Mouse (Mus musculus) skeletal muscle tissue, adult 2 months (tissue): ENCODE results near the gene Prmt1.
A peak's percentile ranks its signal among the peaks of the same experiment; 100 is the strongest.
"Not testable (repeated sequence)": the region's sequence is repeated elsewhere in the genome, so short reads cannot be mapped to it uniquely, and the experiment has no call there.

ENCODE experiments used
- DNase-seq: peaks from one replicate; pipeline ENCODE4 v3.0.0-alpha.2; 2012; ENCODE audit warnings: low read depth, low spot score

Gene Prmt1

DNA sequence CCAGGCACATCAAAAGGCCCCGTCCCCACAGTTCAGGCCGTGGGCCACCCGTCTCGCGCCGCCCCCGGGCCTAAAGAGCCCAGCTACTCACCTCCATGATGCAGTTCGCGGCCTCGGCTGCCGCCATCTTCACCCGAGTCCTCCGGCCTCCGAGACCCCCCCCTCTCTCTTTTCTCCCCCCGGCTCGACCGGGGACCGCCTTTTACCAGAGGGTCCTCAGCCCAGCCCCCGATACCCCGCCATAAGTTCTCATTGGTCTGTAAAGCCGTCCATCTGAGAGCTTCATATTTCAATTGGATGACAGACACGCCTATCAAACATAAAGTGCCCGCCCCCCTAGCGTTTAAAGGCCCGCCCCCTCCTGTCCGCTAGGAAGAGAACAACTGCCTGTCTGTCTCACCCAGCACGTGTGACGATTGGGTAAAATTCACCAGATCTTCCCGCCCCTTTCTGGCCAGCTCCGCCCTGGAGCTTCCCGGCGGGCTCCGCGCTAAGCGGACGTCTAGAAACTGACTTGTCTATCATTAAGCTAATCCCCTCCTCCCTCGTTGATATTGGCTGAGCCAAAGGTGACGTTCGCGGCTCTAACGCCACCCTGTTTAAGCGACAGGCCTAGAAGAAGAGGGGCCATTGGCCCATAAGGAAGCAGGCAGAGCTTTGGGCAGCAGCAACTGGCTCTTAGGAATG, at the start of gene Prmt1:
Prmt1 (minus strand) TSS at position 377 of the 687 bp plus-strand sequence.
- peak; percentile 100 for DNase-seq

DNA sequence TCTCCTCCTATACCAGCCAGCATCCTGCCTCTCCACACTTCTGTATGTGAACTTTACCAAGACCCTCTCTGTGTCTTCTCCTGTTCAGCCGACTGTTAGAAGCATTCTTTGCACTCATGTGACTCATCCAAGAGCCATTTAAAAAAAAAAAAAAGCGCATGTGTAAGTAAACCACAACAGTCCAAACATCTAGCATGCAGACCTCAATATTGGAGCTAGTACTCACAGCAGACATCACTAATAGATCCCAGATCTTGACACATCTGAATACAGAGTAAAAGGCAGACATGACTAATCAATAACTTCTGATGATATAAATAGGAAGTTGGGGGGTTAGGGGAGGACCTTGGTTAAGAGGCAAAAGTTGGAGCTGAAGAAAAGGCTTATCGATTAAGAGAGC, 49.3 kb upstream of the Prmt1 start:
- no peak for DNase-seq

GRCm38 (mm10) chr7:45033722-45034359, 47.5 kb upstream of the Prmt1 start:
- no peak for DNase-seq

GRCm38 (mm10) chr7:45030857-45031256, 44.5 kb upstream of the Prmt1 start:
- DNase-seq = no peak

DNA sequence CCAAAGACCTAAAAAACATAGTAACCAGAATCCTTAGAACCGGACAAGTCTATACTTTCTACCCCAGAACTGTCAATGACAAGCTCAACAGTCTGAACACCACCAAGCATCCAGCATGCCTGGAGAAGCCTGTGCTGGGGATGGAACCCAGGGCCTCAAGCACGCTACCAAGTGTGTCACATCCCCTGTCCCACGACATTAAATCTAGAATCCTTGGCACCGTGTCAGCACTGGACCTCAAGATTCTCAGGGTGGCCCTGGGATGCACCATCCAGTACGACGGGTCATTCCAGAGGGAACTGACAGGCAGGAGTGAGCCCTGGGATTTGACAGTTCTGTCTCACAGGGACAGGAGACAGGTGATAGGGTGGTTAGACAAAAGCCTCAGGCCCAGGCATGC, 43.6 kb upstream of the Prmt1 start:
- DNase-seq = no peak

- no peak for DNase-seq
Observed at GRCm38 (mm10) chr7:45028351-45028750, 42.0 kb upstream of the Prmt1 start.

DNA sequence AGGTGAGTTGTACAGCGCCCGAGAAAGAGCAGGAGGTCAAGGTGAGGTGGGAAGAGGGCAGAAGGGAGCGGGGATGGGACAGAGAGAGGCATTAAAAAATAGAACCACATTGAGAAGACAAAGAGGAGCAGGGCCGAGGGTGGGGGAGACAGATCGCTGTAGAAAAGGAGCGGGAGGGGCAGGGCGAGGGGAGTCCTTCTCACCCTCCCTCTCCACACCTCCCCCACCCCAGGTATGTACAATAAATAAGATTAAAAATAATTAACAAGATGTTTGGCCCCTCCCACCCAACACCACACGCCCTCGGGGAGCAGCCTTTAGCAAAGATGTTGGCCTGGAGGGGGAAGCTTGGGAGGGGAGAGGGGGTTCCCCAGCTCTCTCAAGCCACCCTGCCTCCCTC, 41.4 kb upstream of the Prmt1 start:
- no peak for DNase-seq

DNA sequence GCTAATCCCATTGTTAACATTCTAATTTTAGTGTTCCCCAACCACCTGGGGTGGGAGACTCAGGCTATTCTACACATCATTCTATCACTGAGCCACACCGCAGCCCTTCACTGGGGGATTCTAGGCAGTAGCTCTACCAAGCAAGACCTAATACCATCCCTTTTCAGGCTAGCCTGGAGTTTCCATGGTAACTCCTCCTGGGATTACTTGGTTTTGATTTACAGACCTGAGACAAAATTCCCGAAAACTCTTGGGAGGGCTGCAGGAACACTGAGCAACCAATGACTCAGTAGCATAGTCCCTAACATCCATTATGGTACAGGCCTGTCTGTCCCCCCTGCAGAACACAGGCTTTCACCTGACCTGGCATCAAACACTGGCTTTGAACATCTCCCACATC, 39.9 kb upstream of the Prmt1 start:
- no peak for DNase-seq

DNA sequence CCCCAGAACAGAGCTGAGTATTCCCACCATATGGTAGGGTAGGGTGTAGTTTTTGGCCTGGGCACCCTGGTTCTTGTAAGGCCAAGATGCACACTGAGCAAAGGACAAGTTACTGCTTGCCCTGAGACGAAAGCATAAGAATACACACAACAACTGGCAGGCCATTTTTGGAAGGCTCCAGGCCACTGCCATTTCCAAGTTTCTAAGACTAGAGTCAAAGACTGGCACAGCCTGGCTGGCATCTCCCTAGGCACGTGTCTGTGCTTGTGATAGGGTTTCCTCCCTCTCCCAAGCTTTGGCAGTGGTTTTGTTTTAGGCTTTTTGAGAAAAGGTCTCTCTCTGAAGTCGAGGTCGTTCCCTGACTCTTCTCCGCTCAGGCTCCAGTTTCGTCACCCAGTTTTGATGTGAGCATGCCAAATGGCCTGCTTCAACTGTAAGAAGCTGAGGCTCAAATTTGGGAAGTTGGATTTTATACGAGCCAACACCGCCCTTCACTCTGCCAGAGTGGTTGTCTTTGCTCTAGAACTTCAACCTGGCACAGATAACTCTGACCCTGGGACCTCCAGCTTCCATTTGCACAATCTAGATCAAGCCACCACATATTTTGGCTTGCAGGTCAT, 39.3 kb upstream of the Prmt1 start:
- DNase-seq = no peak

GRCm38 (mm10) chr7:45024281-45025248, 38.2 kb upstream of the Prmt1 start:
- DNase-seq = no peak

GRCm38 (mm10) chr7:45023711-45024110, 37.3 kb upstream of the Prmt1 start:
- DNase-seq = not testable (repeated sequence)

DNA sequence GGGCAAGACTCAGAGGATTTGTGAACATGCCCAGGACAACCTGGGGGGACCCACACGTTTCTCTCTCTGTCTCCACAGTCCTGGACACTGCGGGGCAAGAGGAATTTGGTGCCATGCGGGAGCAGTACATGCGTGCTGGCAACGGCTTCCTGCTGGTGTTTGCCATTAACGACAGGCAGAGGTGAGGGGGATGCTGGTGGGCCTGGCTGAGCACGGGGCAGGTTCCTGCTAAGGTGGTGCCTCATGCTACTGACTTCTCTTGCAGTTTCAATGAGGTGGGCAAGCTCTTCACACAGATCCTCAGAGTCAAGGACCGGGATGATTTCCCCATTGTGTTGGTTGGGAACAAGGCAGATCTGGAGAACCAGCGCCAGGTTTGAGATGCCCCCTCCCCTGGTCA, 33.9 kb upstream of the Prmt1 start:
- DNase-seq = no peak

DNA sequence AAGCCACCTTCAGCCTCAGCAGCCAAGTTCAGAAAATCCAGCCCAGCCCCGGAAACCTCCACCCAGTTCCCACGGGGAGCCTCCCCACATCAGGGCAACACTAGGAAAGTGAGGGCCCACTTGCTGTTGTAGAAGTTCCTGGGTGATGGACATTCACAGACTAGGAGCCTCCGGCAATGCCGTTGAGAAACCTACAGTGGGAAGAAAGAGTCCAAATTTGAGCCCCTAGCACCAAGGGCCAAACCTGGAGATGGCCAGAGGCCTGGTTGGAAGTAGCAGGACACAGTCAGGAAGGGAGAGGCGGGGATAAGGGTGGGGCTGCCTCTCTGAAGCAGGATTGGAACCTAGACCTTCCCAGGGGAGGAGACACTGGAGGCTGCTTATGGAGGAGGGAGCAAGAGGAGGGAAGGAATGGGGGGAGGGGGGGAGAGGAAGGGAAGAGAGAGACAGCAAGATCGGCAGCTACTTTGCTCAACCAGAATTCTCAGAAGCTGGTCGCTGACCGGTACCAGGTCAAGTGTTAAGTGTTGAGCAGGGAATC, 32.7 kb upstream of the Prmt1 start:
- DNase-seq = peak; percentile 85

GRCm38 (mm10) chr7:45017242-45018061, 31.1 kb upstream of the Prmt1 start, which contains the start of gene Rras:
Gene Rras (plus strand): TSS chr7:45017961.
- DNase-seq = peak; percentile 99

- no peak for DNase-seq
Observed at GRCm38 (mm10) chr7:45016761-45017160, 30.4 kb upstream of the Prmt1 start.

GRCm38 (mm10) chr7:45015957-45016612, 29.7 kb upstream of the Prmt1 start, which contains the start of gene Scaf1:
Gene Scaf1 (minus strand): TSS chr7:45016363.
- peak; percentile 99 for DNase-seq

GRCm38 (mm10) chr7:45015344-45015956, 29.1 kb upstream of the Prmt1 start:
- DNase-seq = no peak

DNA sequence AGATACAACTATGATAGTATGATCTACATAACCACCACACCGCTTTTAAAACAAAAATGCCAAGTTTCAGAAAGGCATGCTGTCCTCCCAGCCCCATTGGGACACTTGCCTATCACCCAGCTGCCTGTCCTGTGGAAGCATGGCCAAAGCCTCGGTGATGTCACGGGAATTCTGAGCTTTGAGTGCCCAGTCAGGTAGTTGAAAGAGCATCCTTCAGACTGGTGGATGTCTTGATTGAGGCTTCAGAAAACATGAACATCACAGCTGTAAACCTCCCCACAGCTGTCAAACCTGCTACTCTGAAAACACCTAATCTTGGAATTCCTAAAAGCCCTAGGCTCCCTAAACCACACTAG, 27.7 kb upstream of the Prmt1 start:
- DNase-seq = no peak

GRCm38 (mm10) chr7:45013366-45014095, 27.2 kb upstream of the Prmt1 start:
- no peak for DNase-seq
